Mouse (Mus musculus) forebrain, postnatal 0 days (tissue): ENCODE data around the gene Flt1. TPM values are rescaled to one million over a fixed set of nuclear protein-coding genes. Genes with fewer than 3 reads are reported as not detected.
"Not testable (repeated sequence)": the region's sequence is repeated elsewhere in the genome, so short reads cannot be mapped to it uniquely, and the experiment has no call there.

Experiments used
- ATAC-seq: fragments of 200-750 bp; cut with Nextera tagmentation; 2 replicates; pipeline ENCODE4 v1.8.0; 2017; ENCODE audit warnings: mild to moderate bottlenecking, moderate library complexity
- DNase-seq: peaks from one replicate; pipeline ENCODE4 v3.0.0-alpha.2; 2015
- H3K27ac ChIP-seq: fragments of 300-500 bp; sonication (generic); 2 replicates; pipeline ENCODE4 v1.5.1; 2014; ENCODE audit warnings: low read depth, mild to moderate bottlenecking, antibody characterized with exemption, low read length, moderate library complexity, mixed read lengths
- H3K27me3 ChIP-seq: fragments of 300-500 bp; sonication (generic); 2 replicates; pipeline ENCODE4 v1.6.1; 2014; ENCODE audit warnings: mild to moderate bottlenecking, low read length, mixed read lengths; ENCODE audit not compliant: insufficient read depth
- H3K36me3 ChIP-seq: fragments of 300-500 bp; sonication (generic); 2 replicates; pipeline ENCODE4 v1.6.1; 2014; ENCODE audit warnings: mild to moderate bottlenecking, moderate library complexity; ENCODE audit not compliant: insufficient read depth
- H3K4me1 ChIP-seq: fragments of 300-500 bp; sonication (generic); 2 replicates; pipeline ENCODE4 v1.6.1; 2014; ENCODE audit warnings: antibody characterized with exemption; ENCODE audit not compliant: insufficient read depth
- H3K4me2 ChIP-seq: fragments of 300-500 bp; sonication (generic); 2 replicates; pipeline ENCODE4 v1.6.1; 2014; ENCODE audit warnings: low read depth, mild to moderate bottlenecking, moderate library complexity
- H3K4me3 ChIP-seq: fragments of 300-500 bp; sonication (generic); 2 replicates; pipeline ENCODE4 v1.5.1; 2014; ENCODE audit warnings: low read depth, low read length, mixed read lengths
- H3K9ac ChIP-seq: fragments of 300-500 bp; sonication (generic); 2 replicates; pipeline ENCODE4 v1.6.1; 2014; ENCODE audit warnings: mild to moderate bottlenecking
- H3K9me3 ChIP-seq: fragments of 300-500 bp; sonication (generic); 2 replicates; pipeline ENCODE4 v1.6.1; 2016; ENCODE audit warnings: low read length
- CTCF ChIP-seq: sonication (generic); IDR thresholded peaks from 2 replicates; pipeline ENCODE4 v1.5.1; 2016; ENCODE audit warnings: antibody characterized with exemption, control low read depth, low read depth
- WGBS: fragments of 180-500 bp; shearing (Covaris S2); extraction: QIAGEN DNeasy Blood & Tissue Kit; methylation state at CpG from one replicate; pipeline ENCODE4 v1.1.7; 2014; 5-methylcytosine and 5-hydroxymethylcytosine counted together
- polyA plus RNA-seq: library from polyadenylated mRNA; unstranded; fragments of >200 nt; fragmentation: Nextera tagmentation; extraction: Ambion mirVana; gene quantifications from 2 replicates; pipeline ENCODE4 v1.2.1, GENCODE M21; 2015
- total RNA-seq: library from RNA; depleted of rRNA; stranded (reverse); fragments of >200 nt; gene quantifications from 2 replicates; pipeline ENCODE4 v1.2.3, GENCODE M21; 2014

Gene Flt1
- total and polyA plus RNA-seq, 2 experiments from 2014 or later = 10.1 to 11.6 TPM

- no peak overlapping the region for H3K9ac ChIP-seq
- no peaks in the 10 kb centered on the region for H3K4me1 ChIP-seq
- no peak for DNase-seq
- no peaks in the 10 kb centered on the region for H3K9me3 ChIP-seq
- no peaks in the 10 kb centered on the region for H3K27me3 ChIP-seq
- no peak overlapping the region for H3K27ac ChIP-seq
- no peak for TF ChIP-seq CTCF
- no peak overlapping the region for H3K4me3 ChIP-seq
- 88% methylated on average over 10 of the region's 10 CpGs for WGBS
- ATAC-seq = no peak
- H3K36me3 ChIP-seq = no peaks in the 10 kb centered on the region
- no peak overlapping the region for H3K4me2 ChIP-seq
These were observed 107.6 kb downstream of the Flt1 start for GRCm38 (mm10) chr5:147618243-147618642.

- Histone ChIP-seq H3K9ac (no peak overlapping the region), H3K27ac (no peak overlapping the region), H3K4me3 (no peak overlapping the region), H3K36me3 (no peaks in the 10 kb centered on the region), H3K4me1 (no peaks in the 10 kb centered on the region), H3K4me2 (no peak overlapping the region), H3K9me3 (no peaks in the 10 kb centered on the region), H3K27me3 (no peaks in the 10 kb centered on the region)
- WGBS = 58% methylated on average over 3 of the region's 3 CpGs
- ATAC-seq = no peak
- DNase-seq = no peak
- no peak for TF ChIP-seq CTCF
These were observed 109.4 kb downstream of the Flt1 start for GRCm38 (mm10) chr5:147616450-147616849.

GRCm38 (mm10) chr5:147614659-147615058 is 111.2 kb downstream of the Flt1 start:
- DNase-seq (no peak), ATAC-seq (no peak)
- H3K4me3 ChIP-seq = no peak overlapping the region
- WGBS = 87% methylated on average over 6 of the region's 6 CpGs
- H3K4me1 ChIP-seq = no peaks in the 10 kb centered on the region
- no peak overlapping the region for H3K27ac ChIP-seq
- no peaks in the 10 kb centered on the region for H3K36me3 ChIP-seq
- H3K9me3 ChIP-seq = no peaks in the 10 kb centered on the region
- no peak overlapping the region for H3K9ac ChIP-seq
- no peak overlapping the region for H3K4me2 ChIP-seq
- no peaks in the 10 kb centered on the region for H3K27me3 ChIP-seq
- no peak for TF ChIP-seq CTCF

- not testable (repeated sequence) for H3K4me1 ChIP-seq, ATAC-seq, H3K27ac ChIP-seq, H3K36me3 ChIP-seq, H3K9ac ChIP-seq, H3K4me2 ChIP-seq, DNase-seq, H3K9me3 ChIP-seq, H3K4me3 ChIP-seq, H3K27me3 ChIP-seq
- WGBS = 91% methylated on average over 3 of the region's 3 CpGs
These were observed 114.5 kb downstream of the Flt1 start for GRCm38 (mm10) chr5:147611348-147611747.

- H3K27ac ChIP-seq = no peak overlapping the region
- no peak overlapping the region for H3K4me3 ChIP-seq
- no peaks in the 10 kb centered on the region for H3K9me3 ChIP-seq
- no peak overlapping the region for H3K4me2 ChIP-seq
- no peak for ATAC-seq
- no peak for TF ChIP-seq CTCF
- DNase-seq = peak; percentile 8
- no peaks in the 10 kb centered on the region for H3K36me3 ChIP-seq
- 72% methylated on average over 13 of the region's 13 CpGs for WGBS
- H3K27me3 ChIP-seq = no peaks in the 10 kb centered on the region
- H3K4me1 ChIP-seq = no peaks in the 10 kb centered on the region
- no peak overlapping the region for H3K9ac ChIP-seq
These were observed 118.4 kb downstream of the Flt1 start for GRCm38 (mm10) chr5:147607256-147607975.

- no peak for TF ChIP-seq CTCF
- Histone ChIP-seq H3K4me1 (no peaks in the 10 kb centered on the region), H3K27ac (no peak overlapping the region), H3K27me3 (no peaks in the 10 kb centered on the region), H3K4me3 (no peak overlapping the region), H3K4me2 (no peak overlapping the region), H3K9ac (no peak overlapping the region), H3K36me3 (no peaks in the 10 kb centered on the region), H3K9me3 (no peaks in the 10 kb centered on the region)
- DNase-seq (no peak), ATAC-seq (no peak)
- 82% methylated on average over 13 of the region's 13 CpGs for WGBS
These were observed 119.1 kb downstream of the Flt1 start for GRCm38 (mm10) chr5:147606751-147607150.

GRCm38 (mm10) chr5:147601460-147602360 is 124.1 kb downstream of the Flt1 start:
- no peak for TF ChIP-seq CTCF
- DNase-seq (no peak), ATAC-seq (no peak)
- H3K36me3 ChIP-seq = no peaks in the 10 kb centered on the region
- no peaks in the 10 kb centered on the region for H3K4me1 ChIP-seq
- no peaks in the 10 kb centered on the region for H3K27me3 ChIP-seq
- H3K9ac ChIP-seq = no peak overlapping the region
- no peak overlapping the region for H3K4me2 ChIP-seq
- no peak overlapping the region for H3K4me3 ChIP-seq
- no peaks in the 10 kb centered on the region for H3K9me3 ChIP-seq
- H3K27ac ChIP-seq = no peak overlapping the region
- WGBS = 78% methylated on average over 18 of the region's 18 CpGs
